Mouse (Mus musculus) left cerebral cortex, postnatal 4 days (tissue): ENCODE results near the gene Flot1. TPM values are rescaled to one million over a fixed set of nuclear protein-coding genes. Genes with fewer than 3 reads are reported as not detected.

Experiments used
- DNase-seq: peaks from one replicate; pipeline ENCODE4 v3.0.0-alpha.2; 2022
- intact Hi-C: fragments of 180-260 bp; cut with DNase I; formaldehyde crosslinking; loops from one replicate; pipeline ENCODE4 v1.15.1; 2025
- total RNA-seq, 2 experiments: library from RNA; stranded (reverse); gene quantifications; 2 replicates each; pipeline ENCODE4 v1.2.3; 2021

Flot1 gene
- 100 to 1,000 TPM; 113 TPM for total RNA-seq

GRCm38 (mm10) chr17:35822964-35823937, at the start of gene Flot1:
TSS of gene Flot1 (plus strand) at chr17:35823230.
- intact Hi-C loops: loop anchor here (5.0 kb wide), 1 partner anchor 81 kb away; no protein-coding TSS in a partner anchor
- peak; percentile 93 for DNase-seq

GRCm38 (mm10) chr17:35776811-35777609, 46.0 kb upstream of the Flot1 start:
- DNase-seq: peak; percentile 90
- intact Hi-C loops: no loop called here

- intact Hi-C loops: no loop called here
- no peak for DNase-seq
Observed at GRCm38 (mm10) chr17:35778965-35779364, 44.1 kb upstream of the Flot1 start.

GRCm38 (mm10) chr17:35779466-35780205, 43.4 kb upstream of the Flot1 start:
- intact Hi-C loops: no loop called here

GRCm38 (mm10) chr17:35780362-35780761, 42.7 kb upstream of the Flot1 start:
- no peak for DNase-seq
- intact Hi-C loops: no loop called here

More at GRCm38 (mm10) chr17:35779466-35780205, 43.4 kb upstream of the Flot1 start:
- DNase-seq: no peak

DNA sequence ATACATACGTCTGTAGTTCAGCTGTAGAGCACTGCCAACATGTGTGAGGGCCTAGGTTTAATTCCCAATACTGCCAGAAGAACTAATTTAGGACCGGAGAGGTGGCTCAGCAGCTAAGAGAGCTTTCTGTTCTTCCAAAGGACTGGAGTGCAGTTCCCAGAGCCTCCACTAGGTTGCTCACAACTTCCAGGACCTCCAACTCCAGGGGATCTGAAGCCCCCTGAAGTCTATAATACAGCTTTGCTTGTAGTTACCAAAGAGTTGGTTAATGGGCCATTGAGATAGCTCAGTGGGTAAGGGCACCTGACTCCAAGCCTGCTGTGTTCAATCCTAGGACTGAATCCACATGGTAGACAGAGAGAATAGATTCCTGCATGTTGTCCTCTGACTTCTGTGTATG, 40.6 kb upstream of the Flot1 start:
- DNase-seq: peak; percentile 34
- intact Hi-C loops: no loop called here

- intact Hi-C loops: no loop called here
Observed at GRCm38 (mm10) chr17:35782924-35783323, 40.1 kb upstream of the Flot1 start.

DNA sequence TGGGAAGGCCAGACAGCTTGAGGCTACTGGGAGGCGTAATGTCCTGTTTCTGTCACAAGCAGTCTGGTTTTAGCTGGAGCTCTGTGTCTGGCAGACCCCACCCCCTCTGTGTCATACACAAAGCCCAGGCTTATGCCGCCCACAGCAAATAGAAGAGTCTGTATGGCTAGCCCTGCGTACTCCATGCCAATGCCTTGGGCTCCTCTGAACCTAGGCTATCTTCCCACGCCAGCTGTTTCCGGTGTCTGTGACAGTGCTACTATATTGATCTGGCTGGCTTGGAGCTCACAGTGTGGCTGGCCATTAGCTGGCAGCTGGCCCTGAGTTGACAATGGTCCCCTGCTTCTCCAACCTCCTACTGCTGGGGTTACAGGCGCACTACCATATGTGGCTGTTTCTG, 39.1 kb upstream of the Flot1 start:
- DNase-seq: peak; percentile 70
- intact Hi-C loops: no loop called here

More at GRCm38 (mm10) chr17:35782924-35783323, 40.1 kb upstream of the Flot1 start:
- no peak for DNase-seq

DNA sequence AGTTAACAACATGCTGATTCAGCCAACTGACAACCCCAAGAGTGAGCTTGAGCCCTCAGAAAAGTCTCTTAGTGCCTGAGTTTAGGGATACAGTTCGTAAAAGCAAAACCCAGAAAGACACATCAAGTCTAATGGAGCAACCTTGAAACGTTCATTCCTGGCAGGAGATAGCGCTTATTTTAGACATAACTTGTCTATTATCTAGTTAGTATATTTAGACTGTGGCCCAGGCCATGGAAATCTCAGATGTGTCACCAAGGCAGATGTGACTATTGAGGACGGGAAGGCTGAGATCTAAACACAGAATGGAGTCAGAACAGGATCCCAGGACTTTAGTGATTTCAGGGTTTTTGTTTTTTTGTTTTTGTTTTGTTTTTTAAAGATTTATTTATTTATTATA, 37.9 kb upstream of the Flot1 start:
- intact Hi-C loops: no loop called here
- DNase-seq: no peak

DNA sequence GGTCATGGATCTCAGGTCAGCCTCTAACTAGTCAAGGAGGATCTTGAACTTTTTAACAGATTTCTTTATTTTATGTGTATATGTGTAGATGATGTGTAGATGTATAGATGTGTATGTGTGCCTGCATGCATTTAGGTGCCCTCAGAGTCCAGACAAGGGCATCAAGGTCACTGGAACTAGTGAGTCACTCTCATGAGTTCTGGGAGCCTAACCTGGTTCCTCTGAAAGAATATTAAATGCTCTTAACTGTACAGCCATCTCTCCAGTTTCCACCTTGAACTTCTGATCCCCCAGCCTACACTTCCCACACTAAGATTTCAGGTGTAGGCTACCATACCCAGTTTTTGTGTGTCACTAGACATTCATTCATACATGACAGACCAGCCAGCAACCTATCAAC, 35.5 kb upstream of the Flot1 start:
- DNase-seq: no peak
- intact Hi-C loops: no loop called here

DNA sequence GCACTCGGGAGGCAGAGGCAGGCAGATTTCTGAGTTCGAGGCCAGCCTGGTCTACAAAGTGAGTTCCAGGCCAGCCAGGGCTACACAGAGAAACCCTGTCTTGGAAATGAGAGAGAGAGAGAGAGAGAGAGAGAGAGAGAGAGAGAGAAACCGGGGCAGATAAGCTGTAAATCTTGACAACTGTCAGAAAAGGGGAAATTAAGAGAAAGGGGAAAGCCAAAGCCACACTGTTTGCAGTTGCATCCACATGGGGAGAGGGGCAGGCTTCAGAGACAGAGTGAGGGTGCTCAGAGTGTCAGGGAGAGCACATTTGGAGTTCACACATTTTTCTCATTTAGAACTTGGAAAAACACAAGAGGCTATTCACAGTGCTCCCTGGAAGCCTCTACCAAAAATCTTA, 35.0 kb upstream of the Flot1 start:
- no peak for DNase-seq
- intact Hi-C loops: no loop called here

GRCm38 (mm10) chr17:35790933-35791332, 32.1 kb upstream of the Flot1 start:
- intact Hi-C loops: no loop called here

GRCm38 (mm10) chr17:35792837-35793236, 30.2 kb upstream of the Flot1 start:
- DNase-seq: no peak
- intact Hi-C loops: no loop called here

More at GRCm38 (mm10) chr17:35790933-35791332, 32.1 kb upstream of the Flot1 start:
- DNase-seq: no peak

- intact Hi-C loops: no loop called here
- no peak for DNase-seq
Observed at GRCm38 (mm10) chr17:35795099-35795498, 27.9 kb upstream of the Flot1 start.

GRCm38 (mm10) chr17:35795656-35796055, 27.4 kb upstream of the Flot1 start:
- no peak for DNase-seq
- intact Hi-C loops: no loop called here

- no peak for DNase-seq
- intact Hi-C loops: no loop called here
Observed at GRCm38 (mm10) chr17:35796835-35797234, 26.2 kb upstream of the Flot1 start.

GRCm38 (mm10) chr17:35800905-35801304, 22.1 kb upstream of the Flot1 start:
- intact Hi-C loops: no loop called here
- no peak for DNase-seq

DNA sequence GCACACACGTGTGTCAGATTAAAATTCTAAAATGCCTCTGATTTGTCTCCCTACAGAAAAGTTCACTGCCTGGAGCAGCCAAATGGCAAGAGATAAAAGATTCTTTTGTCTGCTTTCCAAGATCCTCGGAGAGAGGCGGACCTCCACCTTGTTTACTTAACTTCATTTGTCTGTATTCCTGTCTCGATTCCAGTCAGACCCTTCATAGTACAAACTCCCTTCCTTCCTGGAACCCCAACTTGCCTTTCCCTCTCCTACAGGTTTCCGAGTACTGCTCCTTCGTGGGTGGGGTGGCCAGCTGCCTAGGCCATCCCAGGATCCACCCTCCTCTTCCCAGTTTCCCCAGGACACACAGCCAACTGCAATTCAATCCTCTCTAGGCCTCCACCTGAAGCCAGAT, 20.0 kb upstream of the Flot1 start:
- no peak for DNase-seq
- intact Hi-C loops: no loop called here

DNA sequence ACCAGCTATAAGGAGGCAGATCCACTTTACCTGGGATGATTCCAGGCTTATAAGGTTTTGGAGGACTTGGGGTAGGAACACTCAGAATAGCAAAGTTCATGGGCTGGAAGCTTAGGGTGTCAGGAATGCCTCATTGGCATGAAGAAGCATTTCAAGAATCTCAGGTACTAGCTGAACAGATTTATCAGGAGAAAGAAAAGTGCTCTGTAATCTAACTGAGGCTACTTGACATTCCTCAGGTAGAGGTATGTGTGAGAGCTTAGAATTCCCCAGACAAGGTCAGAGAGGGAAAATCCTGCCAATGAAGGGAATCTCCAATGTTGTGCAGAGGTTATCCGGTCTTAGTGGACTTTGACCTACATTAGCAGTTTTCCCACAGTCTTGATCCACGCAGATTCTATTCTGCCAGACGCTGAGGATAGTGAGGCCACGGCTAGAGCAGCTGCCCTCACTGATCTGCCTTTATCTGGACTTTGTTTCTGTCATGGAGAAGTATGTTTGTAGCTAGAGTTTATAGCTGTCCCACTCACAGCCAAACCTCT, 19.1 kb upstream of the Flot1 start:
- DNase-seq: no peak
- intact Hi-C loops: no loop called here

DNA sequence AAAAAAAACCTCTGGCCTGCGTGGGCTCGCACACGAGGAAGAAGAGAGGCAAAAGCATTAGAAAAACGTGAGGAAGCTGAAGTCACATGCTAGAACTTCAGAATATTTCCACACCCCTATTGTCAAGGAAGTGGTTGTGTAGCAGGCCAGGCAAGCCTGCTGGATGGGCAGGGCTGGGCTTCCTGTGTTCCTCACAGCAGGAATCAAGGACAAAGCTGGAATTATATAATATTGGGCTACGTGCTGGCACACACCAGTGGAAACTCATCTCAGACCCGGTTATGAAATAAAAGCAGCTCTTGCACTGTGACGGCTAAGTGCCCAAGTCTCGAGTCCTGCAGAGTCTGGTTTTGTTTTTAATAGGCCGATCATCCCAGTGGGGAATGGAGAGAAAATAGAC, 15.0 kb upstream of the Flot1 start:
- no peak for DNase-seq
- intact Hi-C loops: no loop called here
